ENCODE assay signal across 10 mouse cellular contexts in the genomic region with DNA sequence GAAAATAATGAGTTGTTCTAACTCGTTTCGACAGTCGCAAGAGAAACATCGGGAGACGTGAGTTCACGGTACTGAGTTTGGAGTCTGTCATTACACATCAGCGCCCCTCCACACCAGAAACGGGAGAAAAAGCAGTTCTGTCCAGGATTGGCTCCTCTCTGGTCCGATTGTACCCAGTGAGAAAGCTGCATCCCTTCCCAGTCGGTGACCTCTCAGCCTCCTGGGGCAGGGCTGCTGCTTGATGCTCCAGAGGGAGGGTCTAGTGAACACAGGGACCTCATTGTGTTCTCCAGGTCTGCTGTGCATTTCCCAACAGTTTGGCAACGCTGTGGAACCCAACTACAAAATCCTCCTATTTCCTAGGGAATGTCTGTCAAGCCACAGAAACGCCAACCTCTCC.
A peak's percentile ranks its signal among the peaks of the same experiment; 100 is the strongest.
DNase-seq lines count a peak whose midpoint lies in the region; ATAC-seq lines count a peak whose summit lies in the region.
"Had no signal": no experiment of that assay in that cellular context is flagged by ENCODE, and none has a peak within 500 bp of the region (broad histone marks: within the 10 kb centered on the region; RNA-seq: fewer than 3 reads in every experiment).

No protein-coding gene starts in this region.

- no peaks in the 10 kb centered on the region for H3K9me3 ChIP-seq in forebrain, embryonic 12.5 days
- no peaks in the 10 kb centered on the region for H3K9me3 ChIP-seq in hindbrain, embryonic 14.5 days (ENCODE audit: control insufficient read depth, low read length)
- H3K9me3 ChIP-seq in neural tube, embryonic 13.5 days = no peaks in the 10 kb centered on the region
- H3K9me3 ChIP-seq in intestine, embryonic 16.5 days (ENCODE audit: control insufficient read depth, low read length) = no peaks in the 10 kb centered on the region

- WGBS in forebrain, embryonic 12.5 days = 39% methylated on average over 12 of the region's 12 CpGs
- 39% methylated on average over 12 of the region's 12 CpGs for WGBS in hindbrain, embryonic 14.5 days
- WGBS in neural tube, embryonic 13.5 days = 55% methylated on average over 12 of the region's 12 CpGs
- WGBS in intestine, embryonic 16.5 days = 72% methylated on average over 12 of the region's 12 CpGs

- H3K27ac ChIP-seq in forebrain, embryonic 12.5 days = no peak overlapping the region; the same call in 1 of the 2 replicates
- H3K27ac ChIP-seq in hindbrain, embryonic 14.5 days = no peak overlapping the region
- H3K27ac ChIP-seq in neural tube, embryonic 13.5 days (replicated peaks) = no peak overlapping the region
- H3K27ac ChIP-seq in intestine, embryonic 16.5 days (ENCODE audit: low read length) = no peak overlapping the region

- H3K36me3 ChIP-seq in forebrain, embryonic 12.5 days (replicated peaks) = no peaks in the 10 kb centered on the region
- no peaks in the 10 kb centered on the region for H3K36me3 ChIP-seq in hindbrain, embryonic 14.5 days (replicated peaks; ENCODE audit: control insufficient read depth, insufficient read depth)
- H3K36me3 ChIP-seq in neural tube, embryonic 13.5 days = no peaks in the 10 kb centered on the region
- no peaks in the 10 kb centered on the region for H3K36me3 ChIP-seq in intestine, embryonic 16.5 days (ENCODE audit: control insufficient read depth, insufficient read depth, low read length)

- H3K4me2 ChIP-seq in forebrain, embryonic 12.5 days = no peak overlapping the region; the same call in 1 of the 2 replicates
- 0 out of 2 replicates have a peak overlapping the region, but pooled peaks have one; percentile 11 for H3K4me2 ChIP-seq in hindbrain, embryonic 14.5 days (replicated peaks)
- H3K4me2 ChIP-seq in neural tube, embryonic 13.5 days = no peak overlapping the region
- H3K4me2 ChIP-seq in intestine, embryonic 16.5 days (ENCODE audit: low read depth, low read length) = no peak overlapping the region

- peak; percentile 75 for ATAC-seq in forebrain, embryonic 12.5 days (ENCODE audit: low FRiP score)
- 0 out of 2 replicates have a peak, but pooled peaks have one; percentile 48 for ATAC-seq in hindbrain, embryonic 14.5 days (ENCODE audit: low FRiP score)
- peak; percentile 61; the same call in 1 of the 2 replicates for ATAC-seq in neural tube, embryonic 13.5 days (ENCODE audit: low read depth)
- no peak for ATAC-seq in intestine, embryonic 16.5 days

- peak; percentile 33 for DNase-seq in gastrocnemius, adult 18-20 months (ENCODE audit: low spot score)
- no peak for DNase-seq in gastrocnemius, postnatal 10 days
- DNase-seq in hindbrain, embryonic 14.5 days (ENCODE audit: low spot score) = no peak
- DNase-seq in layer of hippocampus, adult 8-10 months (ENCODE audit: low spot score in 2 of 2) = no peak
- DNase-seq in cerebellum, adult 9-11 months = no peak
- DNase-seq: cerebellum, adult 18-20 months; thymus, postnatal 14 days had no signal

- H3K4me3 ChIP-seq in forebrain, embryonic 12.5 days (replicated peaks) = no peak overlapping the region
- H3K4me3 ChIP-seq in hindbrain, embryonic 14.5 days (replicated peaks; ENCODE audit: low read length) = no peak overlapping the region
- no peak overlapping the region for H3K4me3 ChIP-seq in neural tube, embryonic 13.5 days
- H3K4me3 ChIP-seq in intestine, embryonic 16.5 days (ENCODE audit: low read length) = no peak overlapping the region

- H3K9ac ChIP-seq in forebrain, embryonic 12.5 days = no peak overlapping the region
- H3K9ac ChIP-seq in hindbrain, embryonic 14.5 days = no peak overlapping the region
- H3K9ac ChIP-seq in neural tube, embryonic 13.5 days = no peak overlapping the region
- no peak overlapping the region for H3K9ac ChIP-seq in intestine, embryonic 16.5 days (ENCODE audit: low read depth, low read length)

- no peaks in the 10 kb centered on the region for H3K27me3 ChIP-seq in forebrain, embryonic 12.5 days
- H3K27me3 ChIP-seq in hindbrain, embryonic 14.5 days (ENCODE audit: control insufficient read depth, insufficient read depth, low read length) = no peaks in the 10 kb centered on the region
- H3K27me3 ChIP-seq in neural tube, embryonic 13.5 days = no peaks in the 10 kb centered on the region
- no peaks in the 10 kb centered on the region for H3K27me3 ChIP-seq in intestine, embryonic 16.5 days (replicated peaks; ENCODE audit: control insufficient read depth, insufficient read depth, low read length)

- H3K4me1 ChIP-seq in forebrain, embryonic 12.5 days = peaks cover 10% of the 10 kb centered on the region
- 0 out of 2 replicates have a peak, but pooled peaks cover 5% of the 10 kb centered on the region for H3K4me1 ChIP-seq in hindbrain, embryonic 14.5 days (replicated peaks; ENCODE audit: control insufficient read depth, insufficient read depth, low read length)
- peaks cover 14% of the 10 kb centered on the region; the same call in 1 of the 2 replicates for H3K4me1 ChIP-seq in neural tube, embryonic 13.5 days (replicated peaks)
- H3K4me1 ChIP-seq in intestine, embryonic 16.5 days (ENCODE audit: control insufficient read depth, insufficient read depth, low read length) = no peaks in the 10 kb centered on the region
